Mouse (Mus musculus) left cerebral cortex, postnatal 36 days (tissue): Measurements from ENCODE around the gene Nolc1. TPM values are rescaled to one million over a fixed set of nuclear protein-coding genes. Genes with fewer than 3 reads are reported as not detected.

Source experiments
- DNase-seq, 2 experiments: peaks; one replicate each; pipeline ENCODE4 v3.0.0; 2021 to 2022; ENCODE audit warnings: low spot score in 2 of 2, mixed read lengths in 1 of 2
- intact Hi-C: fragments of 180-260 bp; cut with DNase I; formaldehyde crosslinking; loops from one replicate; pipeline ENCODE4 v1.15.1; 2025
- total RNA-seq, 2 experiments: library from RNA; stranded (reverse); gene quantifications; 2 replicates each; pipeline ENCODE4 v1.2.3; 2021

The Nolc1 gene
- total RNA-seq, 2 experiments from 2014 or later: 42.5 to 44.1 TPM

- intact Hi-C loops: loop anchor here (5.0 kb wide), 1 partner anchor 44 kb away; the partner anchor contains the start of gene Armh3
- no peak for DNase-seq
Observed at GRCm38 (mm10) chr19:46041299-46041932, 34.2 kb upstream of the Nolc1 start.

GRCm38 (mm10) chr19:46041933-46042475, 33.7 kb upstream of the Nolc1 start:
- peak; percentile 68 to 75 for DNase-seq
- intact Hi-C loops: loop anchor here (5.0 kb wide), 1 partner anchor 45 kb away; the partner anchor contains the start of gene Armh3

GRCm38 (mm10) chr19:46042476-46043011, 33.1 kb upstream of the Nolc1 start:
- intact Hi-C loops: loop anchor here (5.0 kb wide), 1 partner anchor 45 kb away; the partner anchor contains the start of gene Armh3
- peak in 1 of 2 experiments; percentile 62 for DNase-seq

- no peak for DNase-seq
- intact Hi-C loops: loop anchor here (5.0 kb wide), 1 partner anchor 46 kb away; the partner anchor contains the start of gene Armh3
Observed at GRCm38 (mm10) chr19:46043380-46043779, 32.3 kb upstream of the Nolc1 start.

- intact Hi-C loops: loop anchor here (5.0 kb wide), 1 partner anchor 47 kb away; the partner anchor contains the start of gene Armh3
- no peak for DNase-seq
Observed at GRCm38 (mm10) chr19:46044271-46044992, 31.2 kb upstream of the Nolc1 start, which contains the start of gene Pprc1. TSS of gene Pprc1 (plus strand) at chr19:46044886.

- peak; percentile 87 to 91 for DNase-seq
- intact Hi-C loops: loop anchor here (5.0 kb wide), 1 partner anchor 48 kb away; the partner anchor contains the start of gene Armh3
Observed at GRCm38 (mm10) chr19:46044993-46045695, 30.5 kb upstream of the Nolc1 start, which contains the start of gene Ldb1. TSS of gene Ldb1 (minus strand) at chr19:46045214.

GRCm38 (mm10) chr19:46045696-46046311, 29.9 kb upstream of the Nolc1 start:
- intact Hi-C loops: no loop called here
- peak; percentile 59 to 64 for DNase-seq

GRCm38 (mm10) chr19:46046621-46047025, 29.0 kb upstream of the Nolc1 start:
- no peak for DNase-seq
- intact Hi-C loops: no loop called here

- intact Hi-C loops: no loop called here
- DNase-seq: no peak
Observed at GRCm38 (mm10) chr19:46047426-46047825, 28.2 kb upstream of the Nolc1 start.

- no peak for DNase-seq
- intact Hi-C loops: no loop called here
Observed at GRCm38 (mm10) chr19:46049129-46049528, 26.5 kb upstream of the Nolc1 start.

GRCm38 (mm10) chr19:46050462-46050861, 25.2 kb upstream of the Nolc1 start:
- intact Hi-C loops: no loop called here
- DNase-seq: no peak

GRCm38 (mm10) chr19:46055752-46056387, 19.8 kb upstream of the Nolc1 start:
- DNase-seq: no peak
- intact Hi-C loops: no loop called here

GRCm38 (mm10) chr19:46056388-46056946, 19.2 kb upstream of the Nolc1 start:
- DNase-seq: peak; percentile 92 to 93
- intact Hi-C loops: no loop called here

- peak; percentile 74 to 79 for DNase-seq
- intact Hi-C loops: no loop called here
Observed at GRCm38 (mm10) chr19:46056947-46057607, 18.6 kb upstream of the Nolc1 start.

GRCm38 (mm10) chr19:46058466-46058865, 17.2 kb upstream of the Nolc1 start:
- DNase-seq: no peak
- intact Hi-C loops: no loop called here

GRCm38 (mm10) chr19:46060845-46061244, 14.8 kb upstream of the Nolc1 start:
- intact Hi-C loops: no loop called here

GRCm38 (mm10) chr19:46068054-46068453, 7.6 kb upstream of the Nolc1 start:
- DNase-seq: no peak
- intact Hi-C loops: no loop called here

More at GRCm38 (mm10) chr19:46060845-46061244, 14.8 kb upstream of the Nolc1 start:
- DNase-seq: no peak

GRCm38 (mm10) chr19:46073285-46073684, 2.4 kb upstream of the Nolc1 start:
- intact Hi-C loops: no loop called here
- DNase-seq: no peak
